Mouse (Mus musculus): ENCODE measurements around the gene Spata22. TPM values are rescaled to one million over a fixed set of nuclear protein-coding genes. Genes with fewer than 3 reads are reported as not detected.

Spata22 gene
- polyA plus RNA-seq, 2 experiments, result not detected

GRCm38 (mm10) chr11:73350483-73350882 lies 20.9 kb downstream of the Spata22 start, which contains the start of gene Olfr20:
Gene Olfr20 (plus strand): TSS chr11:73350783.
- Histone ChIP-seq H3K9ac (ENCODE audit: low read depth, low read length, severe bottlenecking) (no peak within 1 kb of the TSS), H3K9me3 (ENCODE audit: control insufficient read depth, low read length) (no peaks in the 10 kb centered on the region), H3K4me1 (ENCODE audit: control insufficient read depth, insufficient read depth, low read length) (no peaks in the 10 kb centered on the region), H3K27ac (replicated peaks; ENCODE audit: low read depth, low read length) (no peak within 1 kb of the TSS), H3K27me3 (ENCODE audit: control insufficient read depth, insufficient read depth, low read length) (no peaks in the 10 kb centered on the region), H3K4me2 (replicated peaks; ENCODE audit: low read depth, low read length, severe bottlenecking) (no peak within 1 kb of the TSS), H3K36me3 (ENCODE audit: control insufficient read depth, insufficient read depth, low read length) (no peaks in the 10 kb centered on the region), H3K4me3 (replicated peaks; ENCODE audit: low read length) (no peak within 1 kb of the TSS)
- no peak for DNase-seq (ENCODE audit: low spot score)
- 45% methylated on average over 3 of the region's 3 CpGs for WGBS
- TF ChIP-seq POLR2A (IDR thresholded peaks at IDR 0.05; ENCODE audit: borderline replicate concordance, extremely low read depth, insufficient read depth, insufficient read length), result no peak
- no peak for ATAC-seq (ENCODE audit: low FRiP score, low read depth)

GRCm38 (mm10) chr11:73370946-73371345 lies 41.4 kb downstream of the Spata22 start, which contains the start of gene Olfr376:
Gene Olfr376 (plus strand): TSS chr11:73371246.
- H3K36me3 ChIP-seq (ENCODE audit: control insufficient read depth, insufficient read depth, low read length), result no peaks in the 10 kb centered on the region
- DNase-seq (ENCODE audit: low spot score) (no peak), ATAC-seq (ENCODE audit: low FRiP score, low read depth) (no peak)
- H3K4me1 ChIP-seq (ENCODE audit: control insufficient read depth, insufficient read depth, low read length), result no peaks in the 10 kb centered on the region
- no peak for TF ChIP-seq POLR2A (IDR thresholded peaks at IDR 0.05; ENCODE audit: borderline replicate concordance, extremely low read depth, insufficient read depth, insufficient read length)
- H3K4me3 ChIP-seq (replicated peaks; ENCODE audit: low read length), result no peak within 1 kb of the TSS
- no peak within 1 kb of the TSS for H3K9ac ChIP-seq (ENCODE audit: low read depth, low read length, severe bottlenecking)
- no peaks in the 10 kb centered on the region for H3K27me3 ChIP-seq (ENCODE audit: control insufficient read depth, insufficient read depth, low read length)
- H3K4me2 ChIP-seq (replicated peaks; ENCODE audit: low read depth, low read length, severe bottlenecking), result no peak within 1 kb of the TSS
- WGBS, result 84% methylated on average over 2 of the region's 2 CpGs
- H3K9me3 ChIP-seq (ENCODE audit: control insufficient read depth, low read length), result no peaks in the 10 kb centered on the region
- no peak within 1 kb of the TSS for H3K27ac ChIP-seq (replicated peaks; ENCODE audit: low read depth, low read length)

DNA sequence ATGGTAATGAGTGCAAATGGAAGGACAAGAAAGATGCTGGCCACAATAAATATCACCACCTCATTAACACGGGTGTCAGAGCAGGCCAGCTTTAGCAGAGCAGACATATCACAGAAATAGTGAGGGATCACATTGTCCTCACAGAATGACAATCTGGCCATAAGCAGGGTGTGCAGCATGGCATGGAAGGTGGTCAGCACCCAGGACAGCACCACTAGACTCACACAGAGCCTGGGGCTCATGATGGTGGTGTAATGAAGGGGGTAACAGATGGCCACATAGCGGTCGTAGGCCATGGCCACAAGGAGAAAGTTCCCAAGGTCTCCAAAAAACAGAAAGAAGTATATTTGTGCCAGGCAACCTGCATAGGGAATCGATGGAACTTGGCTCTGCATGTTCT lies 65.8 kb downstream of the Spata22 start:
- Histone ChIP-seq H3K27ac (replicated peaks; ENCODE audit: low read depth, low read length) (no peak overlapping the region), H3K4me3 (replicated peaks; ENCODE audit: low read length) (no peak overlapping the region), H3K4me1 (ENCODE audit: control insufficient read depth, insufficient read depth, low read length) (no peaks in the 10 kb centered on the region), H3K36me3 (ENCODE audit: control insufficient read depth, insufficient read depth, low read length) (no peaks in the 10 kb centered on the region), H3K9me3 (ENCODE audit: control insufficient read depth, low read length) (no peaks in the 10 kb centered on the region), H3K27me3 (ENCODE audit: control insufficient read depth, insufficient read depth, low read length) (no peaks in the 10 kb centered on the region), H3K4me2 (replicated peaks; ENCODE audit: low read depth, low read length, severe bottlenecking) (no peak overlapping the region), H3K9ac (ENCODE audit: low read depth, low read length, severe bottlenecking) (no peak overlapping the region)
- DNase-seq (ENCODE audit: low spot score) (no peak), ATAC-seq (ENCODE audit: low FRiP score, low read depth) (no peak)
- TF ChIP-seq POLR2A (IDR thresholded peaks at IDR 0.05; ENCODE audit: borderline replicate concordance, extremely low read depth, insufficient read depth, insufficient read length), result no peak
- WGBS, result 66% methylated on average over 4 of the region's 4 CpGs

Other genes starting within 250 kb of the Spata22 start
- gene Itgae, start 239.2 kb upstream of the Spata22 start, polyA plus RNA-seq (2012; rRNA removed), result 0.12 and 0.15 TPM in 2 replicates
- 0.35 and 0.37 TPM in 2 replicates for gene Itgae, start 239.2 kb upstream of the Spata22 start, polyA plus RNA-seq (2014; fragmentation: Nextera tagmentation; extraction: Ambion mirVana)
- 5.5 and 6.1 TPM in 2 replicates for gene Haspin, start 191.4 kb upstream of the Spata22 start, polyA plus RNA-seq (2012; rRNA removed)
- 11.2 and 12.6 TPM in 2 replicates for gene Haspin, start 191.4 kb upstream of the Spata22 start, polyA plus RNA-seq (2014; fragmentation: Nextera tagmentation; extraction: Ambion mirVana)
- gene P2rx5, start 169.3 kb upstream of the Spata22 start, polyA plus RNA-seq (2012; rRNA removed), result 1.5 and 1.7 TPM in 2 replicates
- 1.0 and 1.3 TPM in 2 replicates for gene P2rx5, start 169.3 kb upstream of the Spata22 start, polyA plus RNA-seq (2014; fragmentation: Nextera tagmentation; extraction: Ambion mirVana)
- 64.7 and 79.8 TPM in 2 replicates for gene Emc6, start 152.7 kb upstream of the Spata22 start, polyA plus RNA-seq (2012; rRNA removed)
- gene Emc6, start 152.7 kb upstream of the Spata22 start, polyA plus RNA-seq (2014; fragmentation: Nextera tagmentation; extraction: Ambion mirVana), result 101 and 102 TPM in 2 replicates
- gene Tax1bp3, start 152.7 kb upstream of the Spata22 start, polyA plus RNA-seq (2012; rRNA removed), result 106 and 135 TPM in 2 replicates
- 224 and 235 TPM in 2 replicates for gene Tax1bp3, start 152.7 kb upstream of the Spata22 start, polyA plus RNA-seq (2014; fragmentation: Nextera tagmentation; extraction: Ambion mirVana)
- 25.9 and 32.0 TPM in 2 replicates for gene Ctns, start 130.7 kb upstream of the Spata22 start, polyA plus RNA-seq (2012; rRNA removed)
- 24.6 and 27.4 TPM in 2 replicates for gene Ctns, start 130.7 kb upstream of the Spata22 start, polyA plus RNA-seq (2014; fragmentation: Nextera tagmentation; extraction: Ambion mirVana)
- 3.0 and 3.1 TPM in 2 replicates for gene Shpk, start 130.3 kb upstream of the Spata22 start, polyA plus RNA-seq (2012; rRNA removed)
- 1.8 and 2.8 TPM in 2 replicates for gene Shpk, start 130.3 kb upstream of the Spata22 start, polyA plus RNA-seq (2014; fragmentation: Nextera tagmentation; extraction: Ambion mirVana)
- gene Trpv1, start 95.4 kb upstream of the Spata22 start, polyA plus RNA-seq (2012; rRNA removed), result 0.20 and 0.22 TPM in 2 replicates
- gene Trpv1, start 95.4 kb upstream of the Spata22 start, polyA plus RNA-seq (2014; fragmentation: Nextera tagmentation; extraction: Ambion mirVana), result 0.41 TPM in 1 of 2 replicates, not detected in the other
- gene Trpv3, start 62.4 kb upstream of the Spata22 start, polyA plus RNA-seq (2012; rRNA removed), result 0.41 and 0.54 TPM in 2 replicates
- 0.47 and 0.55 TPM in 2 replicates for gene Trpv3, start 62.4 kb upstream of the Spata22 start, polyA plus RNA-seq (2014; fragmentation: Nextera tagmentation; extraction: Ambion mirVana)
- gene Aspa, start 145 bp upstream of the Spata22 start, polyA plus RNA-seq (2012; rRNA removed), result 1.1 TPM in 2 replicates
- 0.76 and 1.0 TPM in 2 replicates for gene Aspa, start 145 bp upstream of the Spata22 start, polyA plus RNA-seq (2014; fragmentation: Nextera tagmentation; extraction: Ambion mirVana)
- not detected in 2 replicates for gene Gm49340, start within 50 bp of the Spata22 start, polyA plus RNA-seq (2012; rRNA removed)
- not detected in 2 replicates for gene Gm49340, start within 50 bp of the Spata22 start, polyA plus RNA-seq (2014; fragmentation: Nextera tagmentation; extraction: Ambion mirVana)
- not detected in 2 replicates for gene Olfr20, start 21.0 kb downstream of the Spata22 start, polyA plus RNA-seq (2012; rRNA removed)
- not detected in 2 replicates for gene Olfr20, start 21.0 kb downstream of the Spata22 start, polyA plus RNA-seq (2014; fragmentation: Nextera tagmentation; extraction: Ambion mirVana)
- gene Olfr376, start 41.5 kb downstream of the Spata22 start, polyA plus RNA-seq (2012; rRNA removed), result not detected in 2 replicates
- gene Olfr376, start 41.5 kb downstream of the Spata22 start, polyA plus RNA-seq (2014; fragmentation: Nextera tagmentation; extraction: Ambion mirVana), result not detected in 2 replicates
- gene Olfr1, start 69.9 kb downstream of the Spata22 start, polyA plus RNA-seq (2012; rRNA removed), result not detected in 2 replicates
- not detected in 2 replicates for gene Olfr1, start 69.9 kb downstream of the Spata22 start, polyA plus RNA-seq (2014; fragmentation: Nextera tagmentation; extraction: Ambion mirVana)
- gene Olfr378, start 98.7 kb downstream of the Spata22 start, polyA plus RNA-seq (2012; rRNA removed), result not detected in 2 replicates
- gene Olfr378, start 98.7 kb downstream of the Spata22 start, polyA plus RNA-seq (2014; fragmentation: Nextera tagmentation; extraction: Ambion mirVana), result not detected in 2 replicates
- gene Olfr380, start 127.8 kb downstream of the Spata22 start, polyA plus RNA-seq (2012; rRNA removed), result not detected in 2 replicates
- gene Olfr380, start 127.8 kb downstream of the Spata22 start, polyA plus RNA-seq (2014; fragmentation: Nextera tagmentation; extraction: Ambion mirVana), result not detected in 2 replicates
- gene Olfr381, start 161.9 kb downstream of the Spata22 start, polyA plus RNA-seq (2012; rRNA removed), result not detected in 2 replicates
- not detected in 2 replicates for gene Olfr381, start 161.9 kb downstream of the Spata22 start, polyA plus RNA-seq (2014; fragmentation: Nextera tagmentation; extraction: Ambion mirVana)
- not detected in 2 replicates for gene Olfr382, start 187.5 kb downstream of the Spata22 start, polyA plus RNA-seq (2012; rRNA removed)
- not detected in 2 replicates for gene Olfr382, start 187.5 kb downstream of the Spata22 start, polyA plus RNA-seq (2014; fragmentation: Nextera tagmentation; extraction: Ambion mirVana)

Data from limb, embryonic 14.5 days (tissue).